Mouse (Mus musculus): ENCODE results near the gene Itsn1.

Itsn1 gene

DNA sequence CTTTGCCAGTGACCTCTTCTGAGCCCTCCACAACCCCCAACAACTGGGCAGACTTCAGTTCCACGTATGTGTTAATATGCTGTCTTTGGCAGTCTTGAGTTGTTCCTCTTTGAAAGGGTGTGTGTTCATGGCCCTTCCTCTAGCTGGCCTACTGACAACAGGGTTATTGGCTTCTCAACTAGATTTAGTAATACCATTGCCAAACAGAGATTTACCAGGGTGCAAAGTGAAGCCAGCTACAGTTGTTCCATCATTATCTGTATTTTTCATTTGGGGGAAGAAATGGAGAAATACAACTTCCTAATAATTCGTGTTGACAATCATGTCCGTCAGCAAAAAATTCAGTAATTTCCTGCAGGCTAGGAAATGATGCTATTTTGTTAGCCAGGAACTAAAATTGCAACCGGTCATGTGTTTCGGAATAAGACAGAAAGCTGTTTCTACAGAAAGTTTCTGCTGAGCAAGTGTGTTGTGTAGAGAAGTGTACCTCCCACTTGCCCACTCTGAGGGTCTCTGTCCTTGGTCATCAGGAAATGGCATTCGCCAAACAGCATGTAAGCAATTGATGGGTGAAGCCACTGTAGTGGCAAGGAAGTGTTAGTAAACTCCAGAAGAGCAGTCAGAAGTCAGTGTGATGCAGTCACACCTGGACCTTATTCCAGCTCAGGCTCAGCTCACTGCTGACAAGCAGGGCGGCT lies 120.0 kb downstream of the Itsn1 start:
- no peak for DNase-seq

DNA sequence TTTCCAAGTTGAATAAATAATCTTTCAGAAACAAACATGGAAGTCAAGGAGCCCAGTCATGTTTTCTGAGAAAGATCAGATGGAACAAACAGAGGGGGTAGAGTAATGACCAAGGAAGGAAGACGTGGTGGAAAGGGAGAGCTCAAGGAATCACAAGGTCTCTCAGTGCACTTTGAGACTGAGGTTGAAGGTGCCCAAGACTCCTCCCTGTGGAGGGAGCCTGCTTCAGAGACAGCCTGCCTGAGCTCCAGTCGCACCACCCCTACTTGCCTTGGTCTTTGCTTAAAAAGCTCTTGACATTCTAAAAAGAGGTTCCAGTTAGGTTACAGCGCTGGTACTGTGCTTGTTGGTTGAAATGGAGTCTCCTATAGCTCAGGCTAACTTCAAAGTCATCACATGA lies 121.1 kb downstream of the Itsn1 start:
- no peak for DNase-seq

DNA sequence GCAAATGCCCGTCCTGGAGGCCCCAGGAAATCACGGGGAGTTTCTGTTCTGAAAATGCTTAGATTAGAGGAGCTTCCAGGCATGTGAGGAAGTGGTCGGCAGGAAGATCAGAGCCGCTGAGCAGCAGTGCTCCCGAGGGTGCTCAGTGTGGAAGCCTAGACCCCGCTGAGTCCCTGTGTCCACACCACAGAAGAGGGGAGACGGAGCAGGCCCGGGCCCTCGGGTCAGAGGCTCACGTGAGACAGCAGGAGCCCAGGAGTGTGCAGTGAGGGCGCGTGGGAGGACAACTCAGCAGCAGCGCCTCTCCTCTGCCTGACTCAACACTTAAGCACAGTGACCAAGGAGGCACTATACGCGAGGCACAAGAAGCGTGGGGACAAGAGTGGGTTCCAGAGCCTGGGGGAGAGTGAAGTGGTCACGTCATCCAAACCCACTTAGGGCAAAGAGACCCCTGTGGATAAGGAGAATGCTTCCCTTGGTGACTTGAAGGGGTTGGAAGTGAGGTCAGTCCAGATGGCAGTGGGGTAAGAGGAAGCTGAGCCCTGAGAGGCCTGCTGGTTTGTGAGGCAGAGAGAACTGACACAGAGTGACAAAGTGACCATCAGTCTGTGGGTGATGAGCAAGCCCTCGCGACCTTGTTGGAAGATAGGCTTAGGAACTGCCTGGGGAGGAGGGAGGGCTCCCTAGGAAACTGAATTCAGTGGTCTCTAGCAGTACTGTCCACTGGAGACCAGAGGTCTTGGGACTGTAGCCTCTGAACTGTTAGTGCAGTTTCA lies 122.6 kb downstream of the Itsn1 start:
- no peak for DNase-seq

DNA sequence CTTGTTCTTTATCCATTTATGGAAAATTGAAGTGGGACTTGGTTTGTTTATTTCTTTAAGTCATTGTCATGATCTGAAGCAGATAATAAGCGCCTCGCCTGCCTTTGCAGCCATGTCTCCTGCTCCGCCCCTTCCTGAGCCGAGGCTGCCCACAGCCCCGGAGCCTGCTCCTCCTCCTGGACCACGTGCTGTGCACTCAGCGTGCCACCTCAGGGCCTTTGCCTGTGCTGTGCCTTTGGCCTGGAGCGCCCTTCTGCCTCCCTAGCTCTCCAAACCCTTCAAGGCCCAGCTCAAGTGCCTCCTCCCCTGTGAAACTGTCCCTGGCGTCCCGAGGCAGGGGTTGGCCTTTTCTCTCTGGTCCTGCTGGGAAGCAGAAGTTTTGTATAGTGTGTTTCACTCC lies 123.7 kb downstream of the Itsn1 start:
- no peak for DNase-seq

DNA sequence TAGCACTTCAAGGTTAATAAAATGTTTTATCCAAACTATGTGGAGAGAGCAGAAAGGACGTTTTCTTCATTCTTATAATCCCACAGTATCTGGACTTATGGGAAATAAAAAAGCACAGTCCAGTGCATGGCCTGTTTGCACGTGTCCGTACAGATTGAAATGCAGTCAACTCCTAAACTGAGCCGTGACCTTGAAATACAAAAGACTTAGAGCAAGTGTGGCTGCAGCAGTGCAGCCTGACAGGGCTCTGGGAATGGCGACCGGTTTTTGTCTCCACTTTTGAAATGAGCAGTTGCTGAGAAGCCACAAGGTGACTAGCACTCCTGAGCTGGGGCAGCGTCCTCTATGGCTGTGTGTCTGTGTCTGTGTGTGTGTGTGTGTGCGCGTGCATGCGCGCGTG lies 124.1 kb downstream of the Itsn1 start:
- DNase-seq, result no peak

DNA sequence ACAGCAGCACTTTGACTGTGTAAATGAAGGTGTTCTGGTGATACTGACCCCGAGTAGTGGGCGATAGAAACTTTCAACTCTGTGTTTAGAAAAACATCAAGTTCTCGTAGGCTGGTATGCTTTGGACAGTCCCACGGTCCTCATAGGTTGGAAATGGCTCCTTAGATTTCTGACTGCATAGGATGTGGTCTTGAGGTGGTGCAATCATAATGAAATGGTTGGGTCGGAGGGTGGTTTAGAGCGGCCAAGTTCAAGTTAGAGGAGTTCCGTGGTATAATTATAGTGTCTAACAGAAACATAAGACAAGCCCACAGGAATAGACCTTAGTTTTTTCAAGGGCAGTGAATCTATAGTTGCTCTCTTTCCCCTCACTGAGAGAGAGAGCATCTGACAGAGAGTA lies 129.6 kb downstream of the Itsn1 start:
- no peak for DNase-seq

DNA sequence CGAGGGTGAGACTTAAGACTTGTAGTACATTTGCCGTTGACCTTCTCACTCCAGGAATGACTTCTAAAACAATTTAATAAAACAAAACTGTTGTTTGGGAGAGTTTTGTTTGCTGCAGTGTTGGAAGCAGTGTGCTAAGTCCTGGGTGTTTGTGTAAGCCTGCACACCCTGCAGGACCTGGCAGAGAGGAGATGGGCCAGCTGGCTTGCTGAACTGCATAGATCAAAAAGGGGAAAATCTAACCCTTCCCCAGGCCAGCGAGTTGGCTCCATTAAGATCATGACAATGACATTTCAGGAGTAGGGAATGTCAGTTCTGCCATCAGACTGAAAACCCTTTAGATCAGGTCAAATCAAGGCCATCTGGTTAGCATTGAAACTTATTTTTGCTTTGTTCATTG lies 130.1 kb downstream of the Itsn1 start:
- no peak for DNase-seq

DNA sequence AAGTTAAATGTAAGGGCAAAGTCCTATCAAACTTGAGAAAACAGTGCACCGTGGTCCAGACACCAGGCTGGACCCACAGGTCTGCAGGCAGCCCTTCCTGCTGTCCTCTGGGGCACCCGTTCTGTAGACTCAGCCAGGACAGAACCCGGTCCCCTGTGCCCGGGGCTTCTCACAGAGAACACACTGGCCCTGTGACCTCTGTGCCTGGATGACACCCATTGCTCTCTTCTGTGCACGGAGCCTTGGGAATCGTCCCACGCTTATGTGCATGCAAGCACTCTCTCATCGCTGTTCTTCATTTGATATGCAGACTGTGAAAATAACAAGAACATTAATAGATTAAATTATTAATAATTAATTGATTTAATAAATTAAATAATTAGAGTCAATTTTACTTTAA lies 130.9 kb downstream of the Itsn1 start:
- DNase-seq, result no peak

DNA sequence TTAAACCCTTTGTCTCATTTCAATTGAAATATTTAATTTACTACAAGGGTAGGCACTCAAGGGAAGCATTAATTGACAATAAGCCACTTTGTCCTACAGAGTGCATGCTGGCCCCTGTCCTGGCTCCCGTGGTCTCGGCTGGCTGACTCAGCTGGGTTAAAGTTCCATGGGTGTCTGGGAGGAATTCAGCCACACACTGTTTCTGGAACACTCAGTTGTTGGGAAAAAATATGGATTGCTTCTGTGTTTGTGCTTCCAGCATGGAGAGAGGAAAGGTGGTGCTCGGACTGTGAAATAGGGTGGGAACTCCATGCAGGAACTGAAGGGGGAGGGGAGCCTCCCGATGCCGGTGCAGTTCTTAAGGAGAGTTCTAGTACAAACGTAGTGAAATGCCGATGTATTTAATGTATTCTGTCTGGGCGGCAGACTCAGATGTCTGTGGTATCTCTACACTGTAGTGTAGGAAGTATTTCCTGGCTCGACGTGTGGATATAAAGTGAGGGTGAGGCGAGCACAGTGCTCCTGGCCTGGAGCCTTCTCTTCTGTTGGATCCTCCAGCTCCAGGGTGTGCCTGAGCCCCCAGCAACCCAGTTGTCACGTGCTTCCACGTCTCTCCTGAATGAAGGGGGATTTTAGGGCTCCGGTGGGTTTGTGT lies 131.5 kb downstream of the Itsn1 start:
- DNase-seq, result no peak

DNA sequence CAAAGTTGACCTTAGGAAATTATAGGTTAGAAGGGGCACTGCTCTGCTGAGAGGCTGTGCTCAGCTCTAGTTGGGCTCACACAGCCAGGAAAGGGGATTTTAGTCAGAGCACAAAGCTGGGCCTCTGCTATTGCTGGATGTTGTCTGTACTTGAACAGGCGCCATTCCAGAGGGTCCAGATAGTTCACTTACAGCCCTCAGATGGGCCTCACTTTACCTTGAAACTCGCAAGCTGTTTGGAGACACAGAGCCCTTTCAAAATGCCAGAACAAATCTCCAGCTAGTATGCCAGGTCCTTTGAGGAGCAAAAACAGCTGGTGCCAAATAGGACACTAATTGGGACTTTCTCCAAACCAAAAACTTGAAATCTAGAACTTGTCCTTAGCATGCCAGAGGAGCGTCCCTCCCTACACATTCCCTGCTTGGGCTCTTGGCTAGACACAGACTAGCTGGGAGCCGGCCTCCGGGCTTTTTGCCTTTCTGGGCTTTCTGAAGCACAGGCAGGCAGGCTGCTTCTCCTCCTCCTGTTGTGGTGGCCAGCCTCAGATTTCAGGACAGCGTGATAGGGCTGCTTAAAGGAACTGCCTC lies 132.8 kb downstream of the Itsn1 start:
- no peak for DNase-seq

DNA sequence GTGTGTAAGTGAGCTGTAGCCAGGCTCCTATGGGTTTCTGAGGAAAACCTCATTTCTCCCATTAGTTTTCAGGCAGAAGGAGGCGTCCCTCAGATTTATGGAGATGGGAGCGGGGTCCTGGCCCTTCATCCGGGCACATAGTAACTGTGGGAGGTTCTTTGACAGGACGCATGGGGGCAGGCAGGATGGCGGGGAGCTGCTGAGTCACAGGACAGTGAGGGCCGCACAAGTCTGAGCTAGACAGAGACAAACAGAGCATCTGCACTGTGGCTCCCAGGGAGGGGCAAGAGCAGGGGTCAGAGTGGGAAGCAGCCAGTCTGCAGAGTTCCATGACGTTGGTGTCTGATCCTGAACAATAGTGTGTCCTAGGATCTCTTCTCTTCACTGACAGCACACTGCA lies 133.8 kb downstream of the Itsn1 start:
- DNase-seq, result no peak

DNA sequence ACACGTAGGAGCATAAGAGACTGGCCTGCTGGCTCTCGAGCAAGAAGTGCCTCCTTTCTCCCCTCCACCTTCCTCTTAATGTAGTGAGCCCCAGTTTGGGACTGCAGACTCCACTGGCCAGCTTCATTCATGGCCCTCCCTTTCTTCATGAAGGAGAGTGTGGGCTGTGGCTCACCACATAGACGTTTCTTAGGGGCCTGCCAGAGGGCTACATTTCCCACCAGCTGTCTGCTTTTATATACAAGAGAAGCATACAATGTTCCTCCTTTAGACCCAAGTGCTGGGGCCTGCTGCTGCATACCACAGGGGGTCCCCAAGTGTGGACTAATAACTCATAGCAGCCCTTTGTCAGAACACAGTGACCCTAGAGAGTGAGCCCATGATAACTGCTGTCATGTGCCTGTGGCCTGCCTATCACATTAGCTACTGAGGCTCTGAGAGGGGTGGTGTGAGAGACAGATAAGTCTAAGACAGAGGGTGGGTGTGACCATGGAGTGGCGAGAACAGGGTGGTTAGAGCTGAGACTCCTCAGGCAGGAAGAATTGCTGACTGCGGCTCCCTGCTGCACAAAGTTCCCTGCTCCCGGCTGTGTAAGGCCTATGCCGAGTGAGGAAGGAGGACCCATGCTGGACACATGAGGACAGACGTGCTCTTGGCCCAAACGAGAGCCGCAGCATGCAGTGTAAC lies 135.7 kb downstream of the Itsn1 start:
- DNase-seq, result no peak

DNA sequence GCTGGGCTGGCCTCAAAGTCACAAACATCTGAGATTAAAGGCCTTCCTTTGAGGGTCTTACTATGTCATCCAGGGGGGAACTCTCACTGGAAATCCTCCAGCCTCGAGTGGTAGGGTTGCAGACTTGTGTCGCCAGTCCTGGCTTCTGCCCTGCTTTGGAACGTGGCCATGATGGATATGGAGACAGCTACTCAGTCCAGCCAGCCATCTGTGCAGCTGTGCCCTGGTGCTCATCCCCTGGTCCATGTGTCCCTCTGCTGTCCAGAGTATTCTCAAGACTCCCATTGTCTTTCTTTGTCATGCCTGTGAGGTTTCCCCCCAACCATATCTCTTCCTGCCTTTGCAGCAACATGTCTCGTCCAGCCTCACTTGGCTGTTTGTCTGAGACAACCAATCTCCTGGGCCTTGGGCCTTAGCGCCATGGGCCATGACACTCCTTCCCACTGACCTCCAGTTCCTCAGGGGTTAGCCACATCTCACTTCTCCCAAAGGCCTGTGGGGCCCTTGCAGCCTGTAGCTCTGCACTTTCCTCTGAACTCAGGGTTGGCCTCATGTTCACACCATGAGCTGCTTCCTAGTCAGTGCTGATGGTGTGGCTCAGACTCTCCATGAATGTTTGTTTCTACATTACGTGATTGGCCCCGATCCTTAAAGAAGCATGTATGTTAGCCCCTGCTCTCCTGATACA lies 136.6 kb downstream of the Itsn1 start:
- no peak for DNase-seq

DNA sequence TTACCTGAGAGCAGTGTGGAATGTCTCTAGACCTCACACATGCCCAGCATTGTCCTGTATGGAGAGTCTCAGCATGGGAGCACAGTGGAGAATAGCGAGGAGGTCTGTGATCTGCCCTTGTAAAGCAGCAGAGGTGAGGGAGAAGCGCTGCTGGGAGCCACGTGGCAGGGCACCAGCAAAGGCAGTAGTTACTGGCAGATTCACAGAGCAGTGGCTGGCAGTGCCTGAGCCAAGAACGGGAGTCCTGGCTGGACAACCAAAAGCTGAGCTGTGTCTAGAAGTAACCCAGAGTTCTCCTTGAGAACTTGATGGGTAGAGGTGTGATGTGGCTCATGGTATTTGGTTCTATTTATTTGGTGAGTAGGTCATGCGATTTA lies 137.2 kb downstream of the Itsn1 start:
- DNase-seq, result no peak

DNA sequence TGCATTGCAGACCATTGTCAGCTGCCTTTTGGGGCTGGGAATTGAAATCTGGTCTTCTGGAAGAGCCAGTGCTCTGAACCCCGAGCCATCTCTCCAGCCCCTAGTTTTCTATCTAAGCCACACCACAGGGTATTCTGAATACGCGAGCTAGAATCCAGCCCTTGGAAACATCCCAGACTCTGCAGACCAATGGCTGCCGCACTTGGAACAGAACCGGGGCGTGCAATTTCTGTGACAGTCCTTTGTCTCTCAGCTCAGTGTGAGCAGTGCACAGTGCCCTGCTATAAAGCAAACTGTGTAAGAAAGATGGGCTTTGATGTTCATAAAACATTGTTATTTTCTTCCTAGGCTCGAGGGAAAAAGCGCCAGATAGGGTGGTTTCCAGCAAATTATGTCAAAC lies 138.6 kb downstream of the Itsn1 start:
- no peak for DNase-seq

DNA sequence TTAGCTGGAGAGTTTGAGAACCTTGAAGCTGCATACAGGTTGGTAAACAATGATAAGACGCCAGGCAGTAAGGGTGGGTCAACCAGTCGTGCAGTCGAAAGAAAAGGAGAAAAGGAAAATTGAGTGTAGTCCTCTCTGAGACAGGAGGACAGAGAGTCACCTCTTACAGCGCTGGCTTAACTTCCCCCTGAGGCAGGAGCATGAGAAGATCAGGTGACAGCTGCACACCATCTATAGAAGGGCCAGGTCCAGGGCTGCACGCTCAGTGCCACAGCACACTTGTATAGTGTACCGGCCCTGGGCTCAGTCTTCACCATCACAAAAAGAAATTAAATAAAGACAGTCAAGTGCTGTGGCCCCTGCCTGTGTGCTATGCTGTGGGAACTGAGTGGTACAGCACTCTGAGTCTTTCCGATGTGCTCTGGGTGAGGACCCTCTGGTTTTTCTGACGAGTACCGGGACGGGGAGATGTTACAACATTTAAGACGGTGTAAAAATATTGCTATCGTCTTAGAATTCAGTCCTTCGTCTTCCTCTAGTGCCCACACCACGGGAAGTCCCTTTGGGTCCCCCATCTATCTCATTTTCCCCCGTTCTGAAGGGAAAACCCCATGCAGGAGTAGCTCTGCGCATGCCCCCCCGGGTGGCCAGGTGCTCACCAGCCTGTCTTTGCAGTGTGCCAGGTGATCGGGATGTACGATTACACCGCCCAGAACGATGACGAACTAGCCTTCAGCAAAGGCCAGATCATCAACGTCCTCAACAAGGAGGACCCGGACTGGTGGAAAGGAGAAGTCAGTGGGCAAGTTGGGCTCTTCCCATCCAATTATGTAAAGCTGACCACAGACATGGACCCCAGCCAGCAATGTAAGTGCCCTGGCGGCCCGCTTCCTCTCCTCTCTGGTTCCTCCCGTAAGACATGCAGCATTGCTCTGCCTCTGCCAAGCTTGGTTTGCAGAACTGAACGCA lies 140.1 kb downstream of the Itsn1 start:
- DNase-seq, result no peak

DNA sequence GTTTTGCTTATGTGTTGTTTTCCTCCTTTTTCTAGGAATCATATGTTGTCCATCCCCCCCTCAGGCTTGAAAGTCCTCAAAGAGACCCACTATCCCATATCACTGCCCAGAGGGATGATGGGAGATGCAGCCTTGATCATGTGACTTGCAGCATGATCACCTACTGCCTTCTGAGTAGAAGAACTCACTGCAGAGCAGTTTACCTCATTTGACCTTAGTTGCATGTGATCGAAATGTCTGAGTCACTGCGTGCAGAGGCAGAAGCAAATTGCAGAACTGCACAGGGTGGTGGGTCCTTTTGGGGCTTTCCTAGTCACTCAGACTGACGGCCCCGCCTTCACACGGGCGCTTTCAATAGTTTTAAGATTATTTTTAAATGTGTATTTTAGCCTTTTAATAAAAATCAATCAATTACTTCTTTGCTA lies 141.1 kb downstream of the Itsn1 start:
- DNase-seq, result no peak

DNA sequence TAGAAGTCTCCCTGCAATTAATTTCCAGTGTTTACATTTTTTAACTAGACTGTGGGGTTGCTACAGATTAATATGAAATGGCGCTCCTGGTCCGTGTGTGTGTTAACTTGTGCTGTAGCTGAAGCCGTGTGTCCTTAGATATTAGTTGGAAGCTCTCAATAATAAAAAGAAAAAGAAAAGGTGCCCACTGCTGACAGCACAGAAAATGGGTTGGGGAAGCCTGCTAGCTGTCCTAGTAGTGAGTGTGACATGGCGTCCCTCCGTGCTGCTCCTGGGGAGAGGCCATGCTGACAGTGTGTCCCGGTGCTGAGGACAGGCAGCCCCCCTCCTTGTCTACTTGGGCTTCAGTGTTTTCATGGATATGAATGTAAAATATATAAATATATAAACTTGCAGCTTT lies 142.1 kb downstream of the Itsn1 start:
- no peak for DNase-seq

DNA sequence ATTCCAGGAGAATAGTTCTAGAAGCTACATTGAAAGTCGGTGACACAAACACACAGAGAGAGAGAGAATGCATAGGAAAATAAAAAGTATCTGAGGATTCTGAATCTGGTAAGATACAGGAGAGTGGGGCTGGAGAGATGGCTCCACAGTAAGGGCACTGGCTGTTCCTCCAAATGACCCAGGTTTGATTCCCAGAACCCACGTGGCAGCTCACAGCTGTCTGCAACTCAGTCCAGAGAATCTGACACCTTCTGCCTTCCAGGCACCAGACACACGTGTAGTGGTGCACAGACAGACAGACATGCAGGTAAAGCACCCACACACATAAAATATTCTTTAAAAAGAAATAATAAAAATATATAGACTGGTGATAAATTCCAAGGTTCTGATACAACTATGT lies 144.6 kb downstream of the Itsn1 start:
- DNase-seq, result no peak

DNA sequence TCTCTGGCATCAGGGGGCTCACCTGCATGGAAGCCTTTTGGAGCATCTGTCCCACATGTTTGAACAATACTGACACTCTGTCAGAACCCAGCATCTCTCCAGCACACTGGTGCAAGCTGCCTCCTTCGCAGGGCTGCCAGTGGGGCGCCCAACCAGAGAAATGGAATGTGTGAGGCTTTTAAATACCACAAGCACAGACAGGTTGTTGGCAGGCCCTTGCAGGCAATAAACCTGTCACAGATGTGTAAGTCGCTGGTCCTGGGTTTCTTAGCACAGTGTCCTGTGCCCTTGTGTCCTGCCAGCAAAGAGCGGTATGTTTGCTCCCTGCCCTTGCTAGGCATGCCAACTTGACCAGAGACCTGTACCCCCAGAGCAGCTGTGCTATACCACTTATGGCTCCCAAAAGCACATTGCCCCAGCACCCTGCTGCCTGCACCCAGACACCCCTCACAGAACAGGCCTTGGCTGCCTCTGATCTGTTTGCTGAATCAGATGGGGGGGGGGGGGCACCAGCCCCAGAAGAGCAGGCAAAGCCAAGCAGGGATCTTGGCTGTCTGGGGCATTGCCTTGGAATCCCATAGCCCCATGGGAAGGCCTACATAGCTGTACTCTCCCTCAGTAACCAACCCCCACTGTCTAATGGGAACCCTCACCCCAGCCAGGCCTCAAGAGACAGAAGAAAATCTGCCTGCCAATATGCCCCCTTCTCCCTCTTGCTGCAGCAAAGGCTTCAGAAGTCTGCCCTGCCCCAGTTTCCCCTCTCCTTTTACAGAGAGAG lies 146.7 kb downstream of the Itsn1 start:
- DNase-seq, result no peak

DNA sequence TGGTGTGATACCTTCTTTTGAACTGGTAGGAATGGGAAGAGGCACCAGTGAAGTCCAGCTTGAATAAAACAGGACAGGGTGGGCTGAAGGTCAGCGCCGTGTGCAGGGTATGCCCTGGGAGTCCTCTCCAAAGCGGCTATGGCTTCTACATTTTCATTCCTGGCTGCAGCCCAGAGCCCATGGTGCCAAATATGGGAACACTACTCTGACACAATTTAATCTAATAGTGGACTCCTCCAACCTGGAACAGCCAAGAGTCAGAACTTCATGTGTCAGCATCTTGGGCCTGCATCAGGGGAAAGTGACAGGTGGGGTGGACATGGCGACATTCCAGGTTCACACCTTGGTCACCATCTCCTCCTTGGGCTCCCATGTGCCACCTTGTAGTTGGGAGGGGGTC lies 147.4 kb downstream of the Itsn1 start:
- no peak for DNase-seq

All from right cerebral cortex, postnatal 25 days (tissue).